Mouse (Mus musculus) natural killer cell, adult 2 months (primary cell): ENCODE data around the gene Areg.

Source experiments
- DNase-seq, 2 experiments: peaks; one replicate each; pipeline ENCODE4 v3.0.0; 2022; ENCODE audit warnings: low spot score in 2 of 2

Areg gene

GRCm38 (mm10) chr5:91166601-91167000 lies 27.2 kb downstream of the Areg start:
- no peak for DNase-seq

GRCm38 (mm10) chr5:91176397-91176796 lies 37.0 kb downstream of the Areg start:
- DNase-seq = no peak

GRCm38 (mm10) chr5:91194572-91194971 lies 55.2 kb downstream of the Areg start:
- DNase-seq = no peak
